Comparison of ENCODE assay signal across 12 mouse cellular contexts in the genomic region with DNA sequence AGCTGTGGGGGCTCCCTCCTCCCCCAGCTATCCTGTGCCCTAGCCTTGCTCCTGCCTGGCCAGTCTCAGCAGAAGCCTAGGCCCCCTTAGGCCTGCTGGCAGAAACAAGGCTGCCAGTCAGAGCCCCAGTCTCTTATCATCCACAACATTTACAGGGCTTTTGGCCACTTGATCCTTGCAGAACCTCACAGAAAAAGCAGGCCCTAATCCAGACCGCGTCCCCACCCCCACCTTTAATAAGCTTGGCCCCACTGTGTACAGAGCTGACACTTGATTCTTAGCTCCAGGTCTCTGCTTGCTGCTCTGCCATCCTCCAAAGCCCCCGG. TPM values are rescaled to one million over a fixed set of nuclear protein-coding genes. Genes with fewer than 3 reads are reported as not detected.
DNase-seq lines count a peak whose midpoint lies in the region; ATAC-seq and TF ChIP-seq lines count a peak whose summit lies in the region.
"Had no signal": no experiment of that assay in that cellular context is flagged by ENCODE, and none has a peak within 500 bp of the region (broad histone marks: within the 10 kb centered on the region; RNA-seq: fewer than 3 reads in every experiment).

No protein-coding gene starts in this region.

- no peak for TF ChIP-seq EP300 in heart, postnatal 0 days (IDR thresholded peaks at IDR 0.05; ENCODE audit: low read depth)

- peak overlapping the region; percentile 7; the same call in 1 of the 2 replicates for H3K4me3 ChIP-seq in heart, embryonic 12.5 days
- H3K4me3 ChIP-seq in midbrain, embryonic 10.5 days, result no peak overlapping the region
- no peak overlapping the region for H3K4me3 ChIP-seq in midbrain, embryonic 16.5 days (ENCODE audit: low read depth, low read length)
- no peak overlapping the region for H3K4me3 ChIP-seq in heart, postnatal 0 days (ENCODE audit: low read depth, low read length)
- H3K4me3 ChIP-seq: kidney, embryonic 15.5 days; myocyte had no signal

- peaks cover 85% of the 10 kb centered on the region for H3K4me1 ChIP-seq in heart, embryonic 12.5 days (replicated peaks)
- peaks cover 34% of the 10 kb centered on the region for H3K4me1 ChIP-seq in midbrain, embryonic 10.5 days
- H3K4me1 ChIP-seq in midbrain, embryonic 16.5 days (ENCODE audit: control insufficient read depth, insufficient read depth, low read length), result peaks cover 25% of the 10 kb centered on the region
- peaks cover 80% of the 10 kb centered on the region for H3K4me1 ChIP-seq in heart, postnatal 0 days (ENCODE audit: control insufficient read depth, insufficient read depth)

- no peak for ATAC-seq in heart, embryonic 12.5 days (ENCODE audit: insufficient number of reproducible peaks, low FRiP score)
- ATAC-seq in midbrain, embryonic 16.5 days, result no peak
- no peak for ATAC-seq in heart, postnatal 0 days (ENCODE audit: insufficient read depth, low read depth)
- ATAC-seq in megakaryocyte-erythroid progenitor cell, adult 5-6 weeks (replicated peaks; ENCODE audit: low FRiP score, low TSS enrichment, poor library complexity, severe bottlenecking), result peak; percentile 42
- ATAC-seq: lung, postnatal 0 days had no signal

- peaks cover 2% of the 10 kb centered on the region; the same call in 1 of the 2 replicates for H3K36me3 ChIP-seq in heart, embryonic 12.5 days
- H3K36me3 ChIP-seq in midbrain, embryonic 10.5 days, result 0 out of 2 replicates have a peak, but pooled peaks cover 5% of the 10 kb centered on the region
- H3K36me3 ChIP-seq in midbrain, embryonic 16.5 days (ENCODE audit: control insufficient read depth, insufficient read depth, low read length), result no peaks in the 10 kb centered on the region
- H3K36me3 ChIP-seq in heart, postnatal 0 days (replicated peaks; ENCODE audit: control insufficient read depth, insufficient read depth, low read length), result peaks cover 1% of the 10 kb centered on the region; the same call in 1 of the 2 replicates
- H3K36me3 ChIP-seq: kidney, embryonic 15.5 days had no signal

- H3K9me3 ChIP-seq in heart, embryonic 12.5 days (replicated peaks), result no peaks in the 10 kb centered on the region
- H3K9me3 ChIP-seq in midbrain, embryonic 10.5 days (replicated peaks), result no peaks in the 10 kb centered on the region
- no peaks in the 10 kb centered on the region for H3K9me3 ChIP-seq in midbrain, embryonic 16.5 days (replicated peaks; ENCODE audit: control insufficient read depth, low read length, poor library complexity, severe bottlenecking)
- no peaks in the 10 kb centered on the region for H3K9me3 ChIP-seq in heart, postnatal 0 days (replicated peaks; ENCODE audit: control insufficient read depth, low read length)
- H3K9me3 ChIP-seq: kidney, embryonic 15.5 days had no signal

- peak overlapping the region; percentile 58 for H3K4me2 ChIP-seq in heart, embryonic 12.5 days
- H3K4me2 ChIP-seq in midbrain, embryonic 16.5 days (ENCODE audit: low read length), result no peak overlapping the region
- H3K4me2 ChIP-seq in heart, postnatal 0 days (ENCODE audit: low read depth, low read length), result no peak overlapping the region; the same call in 1 of the 2 replicates
- H3K4me2 ChIP-seq: kidney, embryonic 15.5 days had no signal

- no peak for TF ChIP-seq CTCF in heart, postnatal 0 days (IDR thresholded peaks at IDR 0.05; ENCODE audit: low read depth)

- no peaks in the 10 kb centered on the region for H3K27me3 ChIP-seq in heart, embryonic 12.5 days (replicated peaks)
- no peaks in the 10 kb centered on the region for H3K27me3 ChIP-seq in midbrain, embryonic 10.5 days (ENCODE audit: low read depth, poor library complexity, severe bottlenecking)
- no peaks in the 10 kb centered on the region for H3K27me3 ChIP-seq in midbrain, embryonic 16.5 days (ENCODE audit: control insufficient read depth, insufficient read depth, low read depth, low read length)
- no peaks in the 10 kb centered on the region for H3K27me3 ChIP-seq in heart, postnatal 0 days (ENCODE audit: control insufficient read depth, insufficient read depth, low read length)
- H3K27me3 ChIP-seq: kidney, embryonic 15.5 days had no signal

- WGBS in heart, embryonic 12.5 days, result 39% methylated on average over 3 of the region's 3 CpGs
- 68% methylated on average over 3 of the region's 3 CpGs for WGBS in midbrain, embryonic 10.5 days
- WGBS in midbrain, embryonic 16.5 days, result 70% methylated on average over 3 of the region's 3 CpGs
- WGBS in heart, postnatal 0 days, result 21% methylated on average over 3 of the region's 3 CpGs

- intact Hi-C loops in heart, postnatal 25 days (cut with DNase I), result no loop called here
- intact Hi-C loops in left cerebral cortex, postnatal 14 days (cut with DNase I), result no loop called here

- no peak for DNase-seq in heart, postnatal 25 days (ENCODE audit: low spot score)
- DNase-seq in midbrain, embryonic 10.5 days (ENCODE audit: low spot score), result no peak
- no peak for DNase-seq in heart, postnatal 0 days (ENCODE audit: low spot score)
- DNase-seq in left cerebral cortex, postnatal 14 days (ENCODE audit: low spot score in 2 of 2), result no peak
- DNase-seq in left cerebral cortex, adult 11 months (ENCODE audit: low spot score), result no peak

- peak overlapping the region; percentile 97 for H3K27ac ChIP-seq in heart, embryonic 12.5 days (ENCODE audit: poor library complexity, severe bottlenecking)
- H3K27ac ChIP-seq in midbrain, embryonic 10.5 days (replicated peaks), result peak overlapping the region; percentile 2; the same call in 1 of the 2 replicates
- H3K27ac ChIP-seq in midbrain, embryonic 16.5 days (ENCODE audit: low read length), result no peak overlapping the region
- H3K27ac ChIP-seq in heart, postnatal 0 days (ENCODE audit: low read depth), result peak overlapping the region; percentile 77
- H3K27ac ChIP-seq: kidney, embryonic 15.5 days had no signal

- peak overlapping the region; percentile 61 for H3K9ac ChIP-seq in heart, embryonic 12.5 days
- no peak overlapping the region for H3K9ac ChIP-seq in midbrain, embryonic 16.5 days (ENCODE audit: low read depth, low read length)
- peak overlapping the region; percentile 23 for H3K9ac ChIP-seq in heart, postnatal 0 days (replicated peaks; ENCODE audit: low read depth, low read length)
- H3K9ac ChIP-seq: kidney, embryonic 15.5 days had no signal

RNA-seq across cellular contexts. Expression of a gene that starts 8.9 kb away (rescaled TPM):
- polyA plus RNA-seq in heart, embryonic 12.5 days (2016; fragmentation: Nextera tagmentation; extraction: Ambion mirVana), result 86.0 and 86.6 TPM in 2 replicates
- 10 to 100 TPM; 72.4 to 72.5 TPM for total RNA-seq in heart, postnatal 25 days (2021)
- 12.8 and 14.8 TPM in 2 replicates for polyA plus RNA-seq in midbrain, embryonic 10.5 days (2016; fragmentation: Nextera tagmentation; extraction: Ambion mirVana)
- polyA plus RNA-seq in midbrain, embryonic 16.5 days (2015; fragmentation: Nextera tagmentation; extraction: Ambion mirVana), result 14.1 and 14.4 TPM in 2 replicates
- 132 and 171 TPM in 2 replicates for total RNA-seq in heart, postnatal 0 days (2014; rRNA removed; ENCODE audit: low replicate concordance)
- 30.1 and 32.9 TPM in 2 replicates for polyA plus RNA-seq in heart, postnatal 0 days (2015; fragmentation: Nextera tagmentation; extraction: Ambion mirVana)
- 0.20 TPM in 1 of 2 replicates, not detected in the other for total RNA-seq in megakaryocyte-erythroid progenitor cell, adult 5-6 weeks (2014; fragmentation: Nextera tagmentation)
- total RNA-seq in megakaryocyte-erythroid progenitor cell, adult 5-6 weeks (2017), result 0.11 and 0.28 TPM in 2 replicates
- 10 to 100 TPM; 23.7 to 27.4 TPM for total RNA-seq in left cerebral cortex, postnatal 14 days (2021)

RNA-seq across cellular contexts. Expression of a gene that starts 28.9 kb away (rescaled TPM):
- polyA plus RNA-seq in heart, embryonic 12.5 days (2016; fragmentation: Nextera tagmentation; extraction: Ambion mirVana), result 25.5 and 26.5 TPM in 2 replicates
- 10 to 100 TPM; 14.2 to 16.6 TPM for total RNA-seq in heart, postnatal 25 days (2021)
- 47.7 and 50.1 TPM in 2 replicates for polyA plus RNA-seq in midbrain, embryonic 10.5 days (2016; fragmentation: Nextera tagmentation; extraction: Ambion mirVana)
- polyA plus RNA-seq in midbrain, embryonic 16.5 days (2015; fragmentation: Nextera tagmentation; extraction: Ambion mirVana), result 35.5 and 38.2 TPM in 2 replicates
- total RNA-seq in heart, postnatal 0 days (2014; rRNA removed; ENCODE audit: low replicate concordance), result 37.3 and 49.0 TPM in 2 replicates
- 28.8 and 29.6 TPM in 2 replicates for polyA plus RNA-seq in heart, postnatal 0 days (2015; fragmentation: Nextera tagmentation; extraction: Ambion mirVana)
- 12.3 and 16.9 TPM in 2 replicates for total RNA-seq in megakaryocyte-erythroid progenitor cell, adult 5-6 weeks (2014; fragmentation: Nextera tagmentation)
- 5.1 and 9.4 TPM in 2 replicates for total RNA-seq in megakaryocyte-erythroid progenitor cell, adult 5-6 weeks (2017)
- 10 to 100 TPM; 14.4 to 19.3 TPM for total RNA-seq in left cerebral cortex, postnatal 14 days (2021)

RNA-seq across cellular contexts. Expression of a gene that starts 29.2 kb away (rescaled TPM):
- polyA plus RNA-seq in heart, embryonic 12.5 days (2016; fragmentation: Nextera tagmentation; extraction: Ambion mirVana), result 8.6 and 9.6 TPM in 2 replicates
- total RNA-seq in heart, postnatal 25 days (2021), result 1 to 10 TPM; 8.5 to 9.9 TPM
- polyA plus RNA-seq in midbrain, embryonic 10.5 days (2016; fragmentation: Nextera tagmentation; extraction: Ambion mirVana), result 11.1 and 14.1 TPM in 2 replicates
- 16.2 and 17.5 TPM in 2 replicates for polyA plus RNA-seq in midbrain, embryonic 16.5 days (2015; fragmentation: Nextera tagmentation; extraction: Ambion mirVana)
- total RNA-seq in heart, postnatal 0 days (2014; rRNA removed; ENCODE audit: low replicate concordance), result 7.0 and 7.8 TPM in 2 replicates
- 3.0 and 3.6 TPM in 2 replicates for polyA plus RNA-seq in heart, postnatal 0 days (2015; fragmentation: Nextera tagmentation; extraction: Ambion mirVana)
- 1.7 and 4.3 TPM in 2 replicates for total RNA-seq in megakaryocyte-erythroid progenitor cell, adult 5-6 weeks (2014; fragmentation: Nextera tagmentation)
- 1.0 and 1.8 TPM in 2 replicates for total RNA-seq in megakaryocyte-erythroid progenitor cell, adult 5-6 weeks (2017)
- total RNA-seq in left cerebral cortex, postnatal 14 days (2021), result 10 to 100 TPM; 16.1 to 16.3 TPM

RNA-seq across cellular contexts. Expression of a gene that starts 50.6 kb away (rescaled TPM):
- 0.53 TPM in 1 of 2 replicates, not detected in the other for polyA plus RNA-seq in heart, embryonic 12.5 days (2016; fragmentation: Nextera tagmentation; extraction: Ambion mirVana)
- total RNA-seq in heart, postnatal 25 days (2021), result not detected
- polyA plus RNA-seq in midbrain, embryonic 10.5 days (2016; fragmentation: Nextera tagmentation; extraction: Ambion mirVana), result 0.37 TPM in 1 of 2 replicates, not detected in the other
- polyA plus RNA-seq in midbrain, embryonic 16.5 days (2015; fragmentation: Nextera tagmentation; extraction: Ambion mirVana), result 2.7 and 2.8 TPM in 2 replicates
- not detected in 2 replicates for total RNA-seq in heart, postnatal 0 days (2014; rRNA removed; ENCODE audit: low replicate concordance)
- not detected in 2 replicates for polyA plus RNA-seq in heart, postnatal 0 days (2015; fragmentation: Nextera tagmentation; extraction: Ambion mirVana)
- total RNA-seq in megakaryocyte-erythroid progenitor cell, adult 5-6 weeks (2014; fragmentation: Nextera tagmentation), result not detected in 2 replicates
- not detected in 2 replicates for total RNA-seq in megakaryocyte-erythroid progenitor cell, adult 5-6 weeks (2017)
- under 1 TPM; 0.74 to 0.90 TPM for total RNA-seq in left cerebral cortex, postnatal 14 days (2021)
- total RNA-seq: hematopoietic stem cell, adult 5-6 weeks had no signal
- polyA plus RNA-seq: kidney, embryonic 15.5 days; myocyte had no signal

RNA-seq across cellular contexts. Expression of a gene that starts 54.6 kb away (rescaled TPM):
- 0.26 and 1.0 TPM in 2 replicates for polyA plus RNA-seq in heart, embryonic 12.5 days (2016; fragmentation: Nextera tagmentation; extraction: Ambion mirVana)
- total RNA-seq in heart, postnatal 25 days (2021), result under 1 TPM; 0.75 to 0.86 TPM
- polyA plus RNA-seq in midbrain, embryonic 10.5 days (2016; fragmentation: Nextera tagmentation; extraction: Ambion mirVana), result 0.17 TPM in 1 of 2 replicates, not detected in the other
- 0.51 and 0.67 TPM in 2 replicates for polyA plus RNA-seq in midbrain, embryonic 16.5 days (2015; fragmentation: Nextera tagmentation; extraction: Ambion mirVana)
- not detected in 2 replicates for total RNA-seq in heart, postnatal 0 days (2014; rRNA removed; ENCODE audit: low replicate concordance)
- polyA plus RNA-seq in heart, postnatal 0 days (2015; fragmentation: Nextera tagmentation; extraction: Ambion mirVana), result 1.1 and 1.4 TPM in 2 replicates
- 0.47 and 0.72 TPM in 2 replicates for total RNA-seq in megakaryocyte-erythroid progenitor cell, adult 5-6 weeks (2014; fragmentation: Nextera tagmentation)
- 0.19 and 11.8 TPM in 2 replicates for total RNA-seq in megakaryocyte-erythroid progenitor cell, adult 5-6 weeks (2017)
- 1 to 10 TPM in 1 of 2 experiments, under 1 TPM in 1; 0.97 to 1.3 TPM for total RNA-seq in left cerebral cortex, postnatal 14 days (2021)

Comparison
In these comparisons a context has a peak if more than half of its experiments do, and no peak if none do; other contexts are left out.
1. RNA of a gene that starts 8.9 kb away (total RNA-seq): 132 to 171 TPM in heart, postnatal 0 days, 72.4 to 72.5 TPM in heart, postnatal 25 days and 23.7 to 27.4 TPM in left cerebral cortex, postnatal 14 days; 0.11 to 0.28 TPM in megakaryocyte-erythroid progenitor cell, adult 5-6 weeks; every median in the first group is over 10 times any median in the second.